Mouse (Mus musculus) kidney, postnatal 36 days (tissue): ENCODE measurements around the gene Tnfrsf25.

Source experiments
- DNase-seq, 2 experiments: peaks; one replicate each; pipeline ENCODE4 v3.0.0; 2021 to 2022; ENCODE audit warnings: mixed read lengths in 2 of 2

Tnfrsf25 gene

GRCm38 (mm10) chr4:152115921-152116612 lies at the start of gene Tnfrsf25:
Gene Tnfrsf25, plus strand, starts transcription at chr4:152115934.
- DNase-seq, result no peak

- DNase-seq, result no peak
These were observed 48.5 kb upstream of the Tnfrsf25 start for GRCm38 (mm10) chr4:152067280-152067679.

DNA sequence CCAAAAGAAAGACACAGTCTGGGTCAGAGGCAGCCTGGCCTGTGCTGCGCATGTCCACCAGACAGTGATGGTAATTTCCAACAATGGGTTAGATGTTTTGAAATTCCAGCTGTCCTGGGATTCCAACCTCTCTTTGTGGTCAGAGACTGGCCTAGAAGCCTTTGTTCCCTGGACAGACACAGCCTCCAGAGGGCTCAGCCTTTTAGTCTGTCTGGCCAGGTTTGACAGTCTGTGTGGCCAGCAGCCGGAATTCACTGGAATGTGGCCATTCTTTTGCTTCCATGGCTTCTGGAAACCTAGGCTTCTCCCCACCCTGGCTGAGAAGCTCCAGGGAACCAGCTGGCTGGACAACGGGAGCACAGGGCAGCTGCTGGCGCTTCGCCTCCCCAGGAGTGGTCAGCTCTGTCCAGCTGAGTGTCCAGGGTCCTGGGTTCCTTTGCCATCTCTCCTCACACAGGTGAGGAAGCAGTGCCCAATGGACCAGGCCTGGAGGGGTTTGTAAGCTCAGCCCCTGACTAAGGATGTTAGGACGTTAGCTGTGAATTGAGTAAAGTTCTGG lies 47.5 kb upstream of the Tnfrsf25 start:
- no peak for DNase-seq

GRCm38 (mm10) chr4:152069245-152069644 lies 46.5 kb upstream of the Tnfrsf25 start:
- no peak for DNase-seq

DNA sequence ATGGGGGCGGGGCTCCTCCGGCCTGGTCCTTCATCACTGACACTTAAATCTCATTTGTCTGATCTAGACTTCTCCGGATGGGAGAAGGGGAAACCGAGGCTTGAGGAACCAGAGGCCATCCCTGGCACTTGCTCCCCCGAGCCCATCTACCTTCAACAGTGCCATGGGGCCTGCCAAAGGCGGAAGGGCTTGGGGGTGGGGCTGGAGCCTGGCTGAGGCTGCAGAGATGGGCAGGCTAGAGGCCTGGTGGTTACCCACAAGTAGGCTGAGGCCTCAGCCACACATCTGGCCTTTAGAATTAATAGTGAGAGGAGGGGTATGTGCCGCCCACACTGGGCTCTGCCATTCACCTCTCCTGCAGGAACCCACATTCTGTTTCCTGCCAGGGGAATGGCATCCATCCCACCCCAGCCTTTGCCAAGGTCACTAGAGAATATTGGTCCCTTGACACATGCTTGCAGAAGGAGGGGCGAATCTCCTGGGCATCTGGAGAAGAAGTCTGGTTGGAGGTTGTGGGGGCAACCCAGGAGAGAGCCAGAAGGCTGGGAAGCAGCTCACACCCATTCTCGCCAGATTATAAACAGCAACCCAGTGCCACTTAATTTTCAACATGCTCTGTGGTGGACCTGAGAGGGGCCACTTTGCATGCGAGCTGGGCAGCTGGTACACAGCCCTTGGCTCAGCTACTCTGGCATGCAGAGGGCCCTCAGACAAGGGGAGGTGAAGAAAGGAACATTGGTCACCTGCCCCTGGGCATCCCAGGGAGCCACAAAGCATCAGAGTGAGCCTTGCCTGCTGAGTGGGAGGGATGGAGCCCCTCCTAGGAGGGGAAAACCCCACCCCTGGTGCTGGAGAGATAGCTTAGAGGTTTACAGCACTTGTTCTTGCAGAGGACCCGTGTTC lies 45.0 kb upstream of the Tnfrsf25 start:
- DNase-seq, result no peak

- DNase-seq, result peak in 1 of 2 experiments; percentile 47
These were observed 43.6 kb upstream of the Tnfrsf25 start, which contains the start of gene Plekhg5 for GRCm38 (mm10) chr4:152072121-152072601. Gene Plekhg5, plus strand, starts transcription at chr4:152072498.

GRCm38 (mm10) chr4:152072655-152073054 lies 43.1 kb upstream of the Tnfrsf25 start:
- peak in 1 of 2 experiments; percentile 37 for DNase-seq

GRCm38 (mm10) chr4:152073715-152074114 lies 42.0 kb upstream of the Tnfrsf25 start:
- no peak for DNase-seq

GRCm38 (mm10) chr4:152074548-152074947 lies 41.2 kb upstream of the Tnfrsf25 start:
- DNase-seq, result no peak

- DNase-seq, result no peak
These were observed 38.5 kb upstream of the Tnfrsf25 start for GRCm38 (mm10) chr4:152077191-152077590.

GRCm38 (mm10) chr4:152078105-152078530 lies 37.6 kb upstream of the Tnfrsf25 start:
- DNase-seq, result no peak

DNA sequence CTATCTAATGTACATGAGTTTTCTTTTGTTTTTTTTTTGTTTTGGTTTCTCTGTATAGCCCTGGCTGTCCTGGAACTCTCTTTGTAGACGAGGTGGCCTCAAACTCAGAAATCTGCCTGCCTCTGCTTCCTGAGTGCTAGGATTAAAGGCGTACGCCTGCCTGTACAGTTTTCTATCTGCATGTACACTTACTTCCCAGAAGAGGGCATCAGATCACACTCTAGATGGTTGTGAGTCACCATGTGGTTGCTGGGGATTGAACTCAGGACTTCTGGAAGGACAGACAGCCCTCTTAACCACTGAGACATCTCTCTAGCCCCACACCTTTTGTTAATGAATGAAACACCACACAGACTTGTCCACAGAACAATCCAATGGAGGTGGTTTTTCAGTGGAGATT lies 36.5 kb upstream of the Tnfrsf25 start:
- DNase-seq, result no peak

DNA sequence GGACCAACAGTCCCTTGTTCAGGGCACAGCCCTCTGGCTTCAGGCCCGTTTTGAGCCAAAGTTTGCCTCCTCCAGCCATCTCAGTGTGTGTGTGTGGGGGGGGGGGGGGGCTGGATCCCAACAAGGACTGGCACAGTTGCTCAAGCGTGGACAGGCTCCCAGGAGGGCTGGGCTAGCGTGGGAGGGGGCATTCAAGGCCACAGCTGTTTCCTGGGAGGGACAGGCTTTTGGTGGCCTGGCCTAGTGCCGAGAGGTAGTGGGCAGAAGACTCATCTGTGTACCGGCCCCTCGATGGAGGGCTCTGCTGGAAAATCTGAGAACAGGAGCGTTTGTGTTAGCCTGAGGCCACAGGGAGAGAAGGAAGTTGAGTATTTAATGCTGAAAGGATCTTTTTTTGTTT lies 35.8 kb upstream of the Tnfrsf25 start:
- DNase-seq, result no peak

DNA sequence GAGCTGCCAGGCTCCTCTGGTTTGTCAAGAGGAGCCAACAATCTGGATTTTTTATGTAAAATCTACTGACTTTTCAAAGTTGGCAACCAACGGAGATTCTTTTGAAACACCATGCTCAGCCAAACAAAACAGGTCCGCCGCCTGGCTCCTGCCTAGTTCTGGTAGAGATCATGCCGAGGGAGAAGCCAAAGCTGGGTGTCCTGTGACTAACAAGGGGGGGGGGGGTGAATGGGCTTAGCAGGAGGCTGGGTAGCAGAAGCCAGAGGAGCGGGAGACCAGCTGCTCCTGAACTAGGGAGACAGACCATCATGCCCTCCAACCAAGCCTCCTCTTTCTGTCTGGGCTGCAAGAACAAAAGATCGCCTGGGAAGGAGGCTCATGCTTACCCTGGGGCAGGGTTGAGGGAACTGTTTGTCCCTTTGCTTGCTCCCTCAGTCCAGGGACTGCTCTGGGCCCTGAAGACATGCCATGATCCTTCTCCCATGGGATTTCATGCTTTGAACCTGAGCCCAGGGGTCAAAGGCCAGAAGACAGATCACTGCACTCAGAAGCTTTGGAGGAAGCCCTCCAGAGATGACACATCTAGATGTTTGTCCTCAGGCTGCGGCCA lies 32.0 kb upstream of the Tnfrsf25 start:
- peak in 1 of 2 experiments; percentile 63 for DNase-seq

DNA sequence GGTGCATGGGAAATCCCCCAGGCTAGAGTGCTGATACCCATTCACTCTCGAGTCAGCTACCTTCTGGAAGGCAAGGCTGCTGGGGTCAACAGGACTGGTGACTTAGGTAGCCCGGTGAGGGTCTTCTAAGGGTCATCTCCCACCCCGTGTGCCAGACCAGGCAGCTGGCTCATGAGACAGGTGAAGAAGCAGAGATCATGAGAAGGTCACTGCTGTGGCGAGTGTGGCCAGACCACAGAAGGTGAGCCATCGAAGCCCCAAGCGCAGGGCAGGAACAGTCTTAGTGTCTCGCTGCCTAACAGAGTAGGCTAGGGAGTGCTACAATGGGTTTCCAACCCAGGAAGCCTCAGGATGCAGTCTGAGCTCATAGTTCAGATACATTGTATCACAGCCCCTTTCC lies 31.1 kb upstream of the Tnfrsf25 start:
- no peak for DNase-seq

- DNase-seq, result peak; percentile 71 to 85
These were observed 29.1 kb upstream of the Tnfrsf25 start for GRCm38 (mm10) chr4:152086505-152087210.

GRCm38 (mm10) chr4:152087211-152088081 lies 28.3 kb upstream of the Tnfrsf25 start:
- no peak for DNase-seq

DNA sequence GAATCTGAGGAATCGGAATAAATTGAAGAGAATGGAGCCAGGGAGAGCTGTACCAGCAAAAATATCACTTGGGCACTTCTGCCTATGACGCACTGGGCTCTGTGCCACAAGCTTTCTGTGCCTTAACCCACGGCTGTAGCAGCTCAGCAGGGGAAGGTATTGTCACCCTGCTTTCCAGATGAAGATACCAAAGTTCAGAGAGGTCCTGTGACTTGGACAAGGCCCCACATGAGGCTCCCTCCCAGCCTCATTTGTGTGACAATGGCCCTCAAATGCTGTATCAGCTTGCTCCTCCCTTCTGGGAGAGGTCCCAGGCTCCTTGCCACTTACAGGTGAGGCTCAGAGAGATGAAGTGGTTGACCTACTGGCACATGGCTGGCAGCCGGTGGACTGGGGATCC lies 27.6 kb upstream of the Tnfrsf25 start:
- peak; percentile 44 to 70 for DNase-seq

GRCm38 (mm10) chr4:152088556-152089120 lies 27.1 kb upstream of the Tnfrsf25 start:
- no peak for DNase-seq

DNA sequence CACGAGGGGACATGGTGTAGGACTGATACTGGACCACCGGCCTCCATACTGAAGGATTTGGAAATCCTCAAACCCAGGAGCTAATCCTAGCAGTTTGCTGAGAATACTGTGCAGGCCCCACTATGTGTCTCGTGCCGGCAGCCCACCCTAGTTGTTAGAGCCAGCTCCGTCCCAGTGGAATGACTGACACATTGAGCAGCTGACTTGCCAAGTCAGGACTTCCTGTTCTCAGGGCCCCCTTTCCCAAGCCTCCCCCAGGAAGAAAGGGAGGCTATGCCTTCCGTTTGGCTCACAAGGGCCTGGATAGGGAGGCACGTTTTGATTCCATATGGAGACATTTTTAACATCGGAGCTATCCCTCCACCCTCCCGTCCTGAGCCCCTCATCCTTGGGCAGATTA lies 25.5 kb upstream of the Tnfrsf25 start:
- DNase-seq, result no peak
